Mouse (Mus musculus): ENCODE measurements at regions not wholly inside any gene's neighbourhood (a gene's known extent, or its start where the extent isn't known, plus 50 kb on each side); places are given as distances from the start of the nearest gene placed in this dataset.

GRCm38 (mm10) chr15:62195440-62195839 is 1272.6 kb upstream of the A1bg start:
- H3K9ac ChIP-seq (ENCODE audit: low read depth, low read length) = no peak overlapping the region
- H3K4me1 ChIP-seq (ENCODE audit: control insufficient read depth, insufficient read depth, low read length) = no peaks in the 10 kb centered on the region
- H3K4me2 ChIP-seq (ENCODE audit: low read depth, low read length) = no peak overlapping the region
- no peak for DNase-seq (ENCODE audit: low spot score)
- H3K36me3 ChIP-seq (ENCODE audit: control insufficient read depth, insufficient read depth, low read length) = no peaks in the 10 kb centered on the region
- WGBS = 68% methylated on average over 5 of the region's 5 CpGs
- no peaks in the 10 kb centered on the region for H3K9me3 ChIP-seq (ENCODE audit: control insufficient read depth, low read length)
- no peaks in the 10 kb centered on the region for H3K27me3 ChIP-seq (replicated peaks; ENCODE audit: control insufficient read depth, insufficient read depth, low read length)
- no peak overlapping the region for H3K4me3 ChIP-seq (ENCODE audit: low read depth, low read length)
- H3K27ac ChIP-seq (replicated peaks; ENCODE audit: low read depth, low read length) = no peak overlapping the region
- ATAC-seq (ENCODE audit: low read depth) = no peak

- DNase-seq (ENCODE audit: low spot score) = peak; percentile 54
- Histone ChIP-seq H3K36me3 (ENCODE audit: control insufficient read depth, insufficient read depth, low read length) (no peaks in the 10 kb centered on the region), H3K4me2 (ENCODE audit: low read depth, low read length) (no peak overlapping the region), H3K9me3 (ENCODE audit: control insufficient read depth, low read length) (no peaks in the 10 kb centered on the region), H3K27me3 (replicated peaks; ENCODE audit: control insufficient read depth, insufficient read depth, low read length) (no peaks in the 10 kb centered on the region), H3K9ac (ENCODE audit: low read depth, low read length) (no peak overlapping the region), H3K27ac (replicated peaks; ENCODE audit: low read depth, low read length) (no peak overlapping the region), H3K4me3 (ENCODE audit: low read depth, low read length) (no peak overlapping the region), H3K4me1 (ENCODE audit: control insufficient read depth, insufficient read depth, low read length) (no peaks in the 10 kb centered on the region)
- no peak for ATAC-seq (ENCODE audit: low read depth)
- WGBS = 63% methylated on average over 1 of the region's 1 CpGs
Observed at GRCm38 (mm10) chr15:62192706-62193105, 1269.9 kb upstream of the A1bg start.

- Histone ChIP-seq H3K36me3 (ENCODE audit: control insufficient read depth, insufficient read depth, low read length) (no peaks in the 10 kb centered on the region), H3K9me3 (ENCODE audit: control insufficient read depth, low read length) (no peaks in the 10 kb centered on the region), H3K9ac (ENCODE audit: low read depth, low read length) (no peak overlapping the region), H3K27me3 (replicated peaks; ENCODE audit: control insufficient read depth, insufficient read depth, low read length) (no peaks in the 10 kb centered on the region), H3K4me2 (ENCODE audit: low read depth, low read length) (no peak overlapping the region), H3K4me3 (ENCODE audit: low read depth, low read length) (no peak overlapping the region), H3K27ac (replicated peaks; ENCODE audit: low read depth, low read length) (no peak overlapping the region), H3K4me1 (ENCODE audit: control insufficient read depth, insufficient read depth, low read length) (no peaks in the 10 kb centered on the region)
- ATAC-seq (ENCODE audit: low read depth) (no peak), DNase-seq (ENCODE audit: low spot score) (no peak)
- WGBS = 98% methylated on average over 1 of the region's 1 CpGs
Observed at GRCm38 (mm10) chr15:62191641-62192040, 1268.8 kb upstream of the A1bg start.

- ATAC-seq (ENCODE audit: low read depth) = no peak
- no peaks in the 10 kb centered on the region for H3K4me1 ChIP-seq (ENCODE audit: control insufficient read depth, insufficient read depth, low read length)
- DNase-seq (ENCODE audit: low spot score) = no peak
- no peaks in the 10 kb centered on the region for H3K27me3 ChIP-seq (replicated peaks; ENCODE audit: control insufficient read depth, insufficient read depth, low read length)
- H3K9me3 ChIP-seq (ENCODE audit: control insufficient read depth, low read length) = no peaks in the 10 kb centered on the region
- H3K9ac ChIP-seq (ENCODE audit: low read depth, low read length) = no peak overlapping the region
- H3K36me3 ChIP-seq (ENCODE audit: control insufficient read depth, insufficient read depth, low read length) = no peaks in the 10 kb centered on the region
- no peak overlapping the region for H3K4me2 ChIP-seq (ENCODE audit: low read depth, low read length)
- H3K27ac ChIP-seq (replicated peaks; ENCODE audit: low read depth, low read length) = no peak overlapping the region
- 92% methylated on average over 5 of the region's 5 CpGs for WGBS
- H3K4me3 ChIP-seq (ENCODE audit: low read depth, low read length) = no peak overlapping the region
Observed at GRCm38 (mm10) chr15:62190977-62191614, 1268.3 kb upstream of the A1bg start.

GRCm38 (mm10) chr15:62190224-62190910 is 1267.6 kb upstream of the A1bg start:
- Histone ChIP-seq H3K4me3 (ENCODE audit: low read depth, low read length) (no peak overlapping the region), H3K4me1 (ENCODE audit: control insufficient read depth, insufficient read depth, low read length) (no peaks in the 10 kb centered on the region), H3K4me2 (ENCODE audit: low read depth, low read length) (no peak overlapping the region), H3K36me3 (ENCODE audit: control insufficient read depth, insufficient read depth, low read length) (no peaks in the 10 kb centered on the region), H3K9me3 (ENCODE audit: control insufficient read depth, low read length) (no peaks in the 10 kb centered on the region), H3K27ac (replicated peaks; ENCODE audit: low read depth, low read length) (no peak overlapping the region), H3K9ac (ENCODE audit: low read depth, low read length) (no peak overlapping the region), H3K27me3 (replicated peaks; ENCODE audit: control insufficient read depth, insufficient read depth, low read length) (no peaks in the 10 kb centered on the region)
- DNase-seq (ENCODE audit: low spot score) = no peak
- no peak for ATAC-seq (ENCODE audit: low read depth)
- 80% methylated on average over 5 of the region's 5 CpGs for WGBS

- no peak overlapping the region for H3K4me3 ChIP-seq (ENCODE audit: low read depth, low read length)
- WGBS = 90% methylated on average over 14 of the region's 14 CpGs
- H3K27me3 ChIP-seq (replicated peaks; ENCODE audit: control insufficient read depth, insufficient read depth, low read length) = no peaks in the 10 kb centered on the region
- H3K27ac ChIP-seq (replicated peaks; ENCODE audit: low read depth, low read length) = no peak overlapping the region
- DNase-seq (ENCODE audit: low spot score) = no peak
- H3K4me1 ChIP-seq (ENCODE audit: control insufficient read depth, insufficient read depth, low read length) = no peaks in the 10 kb centered on the region
- no peaks in the 10 kb centered on the region for H3K36me3 ChIP-seq (ENCODE audit: control insufficient read depth, insufficient read depth, low read length)
- no peak overlapping the region for H3K9ac ChIP-seq (ENCODE audit: low read depth, low read length)
- H3K4me2 ChIP-seq (ENCODE audit: low read depth, low read length) = no peak overlapping the region
- no peak for ATAC-seq (ENCODE audit: low read depth)
- no peaks in the 10 kb centered on the region for H3K9me3 ChIP-seq (ENCODE audit: control insufficient read depth, low read length)
Observed at GRCm38 (mm10) chr15:62189565-62190181, 1266.9 kb upstream of the A1bg start.

- ATAC-seq (ENCODE audit: low read depth) (no peak), DNase-seq (ENCODE audit: low spot score) (no peak)
- H3K4me1 ChIP-seq (ENCODE audit: control insufficient read depth, insufficient read depth, low read length) = no peaks in the 10 kb centered on the region
- H3K9ac ChIP-seq (ENCODE audit: low read depth, low read length) = no peak overlapping the region
- H3K9me3 ChIP-seq (ENCODE audit: control insufficient read depth, low read length) = no peaks in the 10 kb centered on the region
- H3K4me3 ChIP-seq (ENCODE audit: low read depth, low read length) = no peak overlapping the region
- H3K27me3 ChIP-seq (replicated peaks; ENCODE audit: control insufficient read depth, insufficient read depth, low read length) = no peaks in the 10 kb centered on the region
- H3K27ac ChIP-seq (replicated peaks; ENCODE audit: low read depth, low read length) = no peak overlapping the region
- WGBS = 86% methylated on average over 10 of the region's 11 CpGs
- no peak overlapping the region for H3K4me2 ChIP-seq (ENCODE audit: low read depth, low read length)
- no peaks in the 10 kb centered on the region for H3K36me3 ChIP-seq (ENCODE audit: control insufficient read depth, insufficient read depth, low read length)
Observed at GRCm38 (mm10) chr15:62186548-62186947, 1263.7 kb upstream of the A1bg start.

- DNase-seq (ENCODE audit: low spot score) (no peak), ATAC-seq (ENCODE audit: low read depth) (no peak)
- H3K36me3 ChIP-seq (ENCODE audit: control insufficient read depth, insufficient read depth, low read length) = no peaks in the 10 kb centered on the region
- H3K4me1 ChIP-seq (ENCODE audit: control insufficient read depth, insufficient read depth, low read length) = no peaks in the 10 kb centered on the region
- no peaks in the 10 kb centered on the region for H3K27me3 ChIP-seq (replicated peaks; ENCODE audit: control insufficient read depth, insufficient read depth, low read length)
- H3K9ac ChIP-seq (ENCODE audit: low read depth, low read length) = no peak overlapping the region
- no peak overlapping the region for H3K27ac ChIP-seq (replicated peaks; ENCODE audit: low read depth, low read length)
- WGBS = 94% methylated on average over 4 of the region's 4 CpGs
- H3K4me2 ChIP-seq (ENCODE audit: low read depth, low read length) = no peak overlapping the region
- no peak overlapping the region for H3K4me3 ChIP-seq (ENCODE audit: low read depth, low read length)
- H3K9me3 ChIP-seq (ENCODE audit: control insufficient read depth, low read length) = no peaks in the 10 kb centered on the region
Observed at GRCm38 (mm10) chr15:62183803-62184202, 1261.0 kb upstream of the A1bg start.
